In genomic region chr14:94541995-94542394, GRCm38 (mm10) we compare ENCODE assay signal across 16 mouse cellular contexts.
A peak's percentile ranks its signal among the peaks of the same experiment; 100 is the strongest.
DNase-seq lines count a peak whose midpoint lies in the region; ATAC-seq lines count a peak whose summit lies in the region.
"Had no signal": no experiment of that assay in that cellular context is flagged by ENCODE, and none has a peak within 500 bp of the region (broad histone marks: within the 10 kb centered on the region; RNA-seq: fewer than 3 reads in every experiment).

No protein-coding gene starts in this region.

- intact Hi-C loops in gastrocnemius, postnatal 14 days (cut with DNase I; ENCODE audit: low total_unique reads) = no loop called here

- no peak for ATAC-seq in megakaryocyte-erythroid progenitor cell, adult 5-6 weeks (replicated peaks; ENCODE audit: low FRiP score, low TSS enrichment, poor library complexity, severe bottlenecking)
- ATAC-seq: forebrain, embryonic 15.5 days had no signal

- DNase-seq in thymus, postnatal 0 days (ENCODE audit: low spot score) = peak; percentile 3
- no peak for DNase-seq in thymus, postnatal 25 days
- peak; percentile 7 for DNase-seq in c-Kit-positive CD71-negative TER-119-negative erythroid progenitor cells, embryonic 14.5 days (ENCODE audit: low read depth)
- DNase-seq in skeletal muscle tissue, adult 2 months (ENCODE audit: low read depth, low spot score) = peak; percentile 1
- DNase-seq in layer of hippocampus, adult 8-10 months (ENCODE audit: low spot score in 2 of 2) = no peak
- DNase-seq in gastrocnemius, postnatal 14 days = no peak
- DNase-seq in adrenal gland, postnatal 4 days (ENCODE audit: low spot score in 2 of 2) = no peak
- DNase-seq: cerebellum, postnatal 10 days; gastrocnemius, postnatal 36 days; heart, postnatal 10 days; kidney, postnatal 4 days; liver, embryonic 13.5 days; right cerebral cortex, postnatal 4 days; thymus, postnatal 14 days had no signal

Comparison
In these comparisons a context has a peak if more than half of its experiments do, and no peak if none do; other contexts are left out.
1. DNase-seq: peak in thymus, postnatal 0 days (single experiment), c-Kit-positive CD71-negative TER-119-negative erythroid progenitor cells, embryonic 14.5 days (single experiment) and skeletal muscle tissue, adult 2 months (single experiment); none in thymus, postnatal 25 days (single experiment), layer of hippocampus, adult 8-10 months (0 of 2), gastrocnemius, postnatal 14 days (single experiment) and adrenal gland, postnatal 4 days (0 of 2).